Mouse (Mus musculus): ENCODE data around the gene Peak1.

DNA sequence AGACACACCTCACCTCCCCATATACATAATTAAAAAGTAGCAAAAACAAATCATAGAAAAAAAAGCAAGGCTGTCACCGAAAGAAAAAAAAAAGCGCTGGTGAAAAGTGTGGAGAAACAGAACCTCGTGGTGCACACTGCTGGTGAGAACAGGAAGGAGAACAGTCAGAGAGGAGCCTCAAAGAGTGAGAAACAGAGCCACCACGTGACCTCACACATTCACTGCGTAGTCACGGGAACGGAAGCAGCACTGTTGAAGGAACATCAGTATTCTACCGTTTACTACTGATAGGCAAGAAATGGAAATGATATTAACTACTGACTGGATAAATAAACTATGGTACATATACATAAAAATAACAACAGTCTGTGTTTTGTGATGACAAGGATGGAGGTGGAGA, 209.1 kb downstream of the Peak1 start:
- TF ChIP-seq CTCF (IDR thresholded peaks at IDR 0.05) (no peak), EP300 (IDR thresholded peaks at IDR 0.05) (no peak)

Measured in lung, postnatal 0 days (tissue).